ENCODE assay signal across 15 mouse cellular contexts in genomic region chr5:124501541-124501940, GRCm38 (mm10).
"Had no signal": no experiment of that assay in that cellular context is flagged by ENCODE, and none has a peak within 500 bp of the region (broad histone marks: within the 10 kb centered on the region; RNA-seq: fewer than 3 reads in every experiment).

No protein-coding gene starts in this region.

- H3K4me3 ChIP-seq: lung, embryonic 15.5 days; megakaryocyte, embryonic 14.5 days; midbrain, embryonic 13.5 days; midbrain, embryonic 15.5 days; neural tube, embryonic 12.5 days had no signal

- H3K4me1 ChIP-seq: midbrain, embryonic 15.5 days; neural tube, embryonic 12.5 days had no signal

- H3K27ac ChIP-seq: lung, embryonic 15.5 days; macrophage; midbrain, embryonic 13.5 days; midbrain, embryonic 15.5 days; neural tube, embryonic 12.5 days had no signal

- DNase-seq: liver, postnatal 0 days; lung, adult 2 months; lung, postnatal 14 days; lung, postnatal 36 days; right cerebral cortex, postnatal 14 days; spleen, adult 18-20 months; thymus, adult 2 months; thymus, postnatal 25 days; thymus, postnatal 4 days had no signal
